Mouse (Mus musculus) left cerebral cortex, postnatal 14 days (tissue): Measurements from ENCODE around the gene Dnah10. TPM values are rescaled to one million over a fixed set of nuclear protein-coding genes. Genes with fewer than 3 reads are reported as not detected.

Source experiments
- DNase-seq, 2 experiments: peaks; one replicate each; pipeline ENCODE4 v3.0.0; 2021 to 2022; ENCODE audit warnings: low spot score in 2 of 2, mixed read lengths in 1 of 2
- intact Hi-C: fragments of 180-260 bp; cut with DNase I; formaldehyde crosslinking; loops from one replicate; pipeline ENCODE4 v1.15.1; 2025
- total RNA-seq, 2 experiments: library from RNA; stranded (reverse); gene quantifications; 2 replicates each; pipeline ENCODE4 v1.2.3; 2021

Gene Dnah10
- total RNA-seq, 2 experiments from 2014 or later, result 0.93 to 1.0 TPM

DNA sequence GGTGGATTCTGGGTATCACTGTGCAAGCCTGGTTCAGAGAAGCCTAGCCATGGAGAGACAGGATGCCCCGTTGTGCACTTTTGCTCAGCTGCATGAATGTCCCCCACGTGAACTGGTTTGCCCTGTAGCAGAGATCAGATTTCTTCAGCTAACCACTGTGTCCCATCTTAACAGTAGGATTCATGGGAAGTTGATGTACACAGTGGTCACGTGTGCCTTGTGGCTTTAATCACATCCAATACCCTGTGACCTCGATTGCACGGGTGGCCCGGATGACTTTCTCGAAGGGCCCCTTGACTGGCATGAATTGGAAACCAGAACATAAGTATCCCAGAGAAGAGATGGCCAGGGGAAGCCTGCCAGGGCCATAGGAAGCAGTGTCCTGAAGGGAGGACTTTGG is 67.2 kb downstream of the Dnah10 start:
- intact Hi-C loops, result no loop called here
- DNase-seq, result no peak

- intact Hi-C loops, result no loop called here
- peak; percentile 48 to 74 for DNase-seq
These were observed 85.0 kb downstream of the Dnah10 start for GRCm38 (mm10) chr5:124809708-124810366.

- DNase-seq, result no peak
- intact Hi-C loops, result no loop called here
These were observed 87.6 kb downstream of the Dnah10 start for GRCm38 (mm10) chr5:124812466-124812865.

GRCm38 (mm10) chr5:124814797-124815196 is 89.9 kb downstream of the Dnah10 start:
- no peak for DNase-seq
- intact Hi-C loops, result no loop called here

- no peak for DNase-seq
- intact Hi-C loops, result no loop called here
These were observed 92.2 kb downstream of the Dnah10 start for GRCm38 (mm10) chr5:124817050-124817449.

DNA sequence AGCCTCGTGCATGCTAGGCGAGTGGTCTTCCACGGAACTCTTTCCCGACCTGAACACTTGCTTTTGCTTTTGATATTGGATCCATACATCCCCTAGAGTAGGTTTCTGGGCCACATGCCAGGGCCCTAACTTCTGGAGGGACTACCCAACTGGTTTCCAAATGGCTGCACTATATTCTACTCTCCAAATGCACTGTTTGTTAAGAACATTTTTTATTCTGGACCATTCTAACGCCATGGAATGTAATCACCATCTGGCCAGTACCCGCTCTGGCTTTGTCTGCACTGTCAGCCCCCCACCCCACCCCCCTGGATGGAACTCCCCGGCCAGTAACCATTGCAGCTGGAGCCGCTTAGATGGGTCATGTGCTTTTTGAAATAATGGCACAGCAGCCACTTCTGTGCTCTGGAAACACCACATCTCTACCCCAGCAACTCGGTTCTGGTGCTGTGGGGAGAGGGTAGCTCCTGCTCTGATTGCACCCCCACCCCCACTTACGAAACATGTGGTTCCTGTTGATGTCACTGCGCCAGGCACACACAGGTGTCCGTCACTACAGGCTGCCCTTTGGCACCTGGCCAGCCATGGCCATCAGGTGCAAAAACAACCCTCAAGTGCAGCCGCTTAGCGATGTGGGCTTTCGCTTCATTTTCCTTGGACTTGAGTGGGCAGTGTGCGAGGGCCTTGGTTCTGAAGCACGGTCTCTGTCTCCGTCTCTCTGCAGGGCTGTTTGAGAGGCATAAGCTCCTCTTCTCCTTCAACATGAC is 97.4 kb downstream of the Dnah10 start:
- intact Hi-C loops, result no loop called here
- no peak for DNase-seq

DNA sequence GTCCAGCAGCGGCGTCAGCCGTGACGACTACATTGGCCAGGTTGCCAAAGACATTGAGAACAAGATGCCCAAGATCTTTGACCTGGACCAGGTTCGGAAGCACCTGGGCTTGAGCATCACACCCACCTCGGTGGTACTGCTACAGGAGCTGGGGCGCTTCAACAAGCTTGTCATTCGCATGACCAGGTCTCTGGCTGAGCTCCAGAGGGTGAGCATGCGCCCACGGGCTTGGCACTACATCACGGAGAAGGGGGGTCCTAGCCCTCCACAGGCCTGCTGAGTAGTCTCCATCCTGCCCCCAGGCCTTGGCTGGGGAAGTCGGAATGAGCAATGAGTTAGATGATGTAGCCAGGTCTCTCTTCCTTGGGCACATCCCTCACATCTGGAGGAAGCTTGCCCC is 105.4 kb downstream of the Dnah10 start:
- DNase-seq, result no peak

DNA sequence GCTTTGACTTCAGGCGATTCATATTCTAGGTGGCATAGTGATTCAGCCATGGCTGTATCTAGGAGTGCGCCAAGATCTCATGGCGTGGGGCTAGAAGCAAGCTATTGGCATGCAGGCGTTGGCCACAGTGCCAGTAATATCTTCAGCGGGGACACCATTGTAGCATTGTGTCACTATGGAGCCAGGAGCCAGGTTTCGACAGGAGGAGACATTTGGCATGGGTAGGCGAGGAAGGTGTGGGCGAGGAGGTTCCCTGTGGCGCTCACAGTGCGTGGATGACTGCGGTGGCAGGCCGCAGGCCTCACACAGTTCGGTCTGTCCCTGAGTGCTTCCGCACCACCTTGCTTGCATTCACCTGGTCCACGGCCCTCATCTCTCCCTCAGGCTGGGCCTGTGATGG is 110.3 kb downstream of the Dnah10 start:
- intact Hi-C loops, result no loop called here
- DNase-seq, result no peak

More for the DNA sequence above, 105.4 kb downstream of the Dnah10 start:
- intact Hi-C loops, result no loop called here

- intact Hi-C loops, result no loop called here
- DNase-seq, result no peak
These were observed 111.2 kb downstream of the Dnah10 start for GRCm38 (mm10) chr5:124836075-124836474.

DNA sequence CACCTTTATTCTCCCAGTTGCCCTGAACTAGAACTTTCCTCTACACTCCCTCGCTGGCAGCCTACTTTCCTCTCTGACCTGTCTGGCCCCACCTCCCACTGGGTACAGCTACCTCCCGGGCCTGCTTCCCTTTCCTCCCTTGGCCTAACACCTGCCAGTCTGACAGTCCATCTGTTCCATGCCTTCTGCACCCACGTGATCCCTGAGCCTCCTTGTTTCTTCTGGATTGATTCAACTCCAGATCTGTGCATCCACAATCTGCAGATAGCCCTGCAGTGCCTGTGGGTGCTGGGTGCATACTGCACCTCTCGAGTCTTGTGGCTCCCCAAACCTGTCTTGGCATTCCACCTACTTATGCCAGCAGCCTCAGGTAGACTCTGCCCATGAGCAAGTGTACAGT is 111.7 kb downstream of the Dnah10 start:
- DNase-seq, result no peak

DNA sequence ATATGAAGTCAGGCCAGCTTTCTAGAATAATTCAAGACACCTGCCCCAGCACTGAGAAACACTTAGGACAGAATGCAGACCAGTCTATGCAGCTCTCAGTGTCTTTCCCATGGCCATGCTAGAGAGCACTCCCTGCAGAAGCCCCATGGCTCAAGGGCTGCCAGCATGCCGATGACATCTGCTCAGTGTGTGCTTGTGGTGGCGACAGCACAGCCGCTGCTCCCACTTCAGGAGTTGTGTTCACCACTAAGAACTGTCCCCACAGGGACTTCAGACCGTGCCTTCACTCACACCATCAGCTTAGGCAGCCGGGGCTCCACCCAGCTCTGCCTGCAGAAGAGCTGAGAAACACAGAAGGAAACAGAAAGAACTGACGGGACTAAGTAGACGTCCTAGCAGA is 115.3 kb downstream of the Dnah10 start:
- DNase-seq, result no peak
- intact Hi-C loops, result no loop called here

More for the DNA sequence above, 111.7 kb downstream of the Dnah10 start:
- intact Hi-C loops, result no loop called here

DNA sequence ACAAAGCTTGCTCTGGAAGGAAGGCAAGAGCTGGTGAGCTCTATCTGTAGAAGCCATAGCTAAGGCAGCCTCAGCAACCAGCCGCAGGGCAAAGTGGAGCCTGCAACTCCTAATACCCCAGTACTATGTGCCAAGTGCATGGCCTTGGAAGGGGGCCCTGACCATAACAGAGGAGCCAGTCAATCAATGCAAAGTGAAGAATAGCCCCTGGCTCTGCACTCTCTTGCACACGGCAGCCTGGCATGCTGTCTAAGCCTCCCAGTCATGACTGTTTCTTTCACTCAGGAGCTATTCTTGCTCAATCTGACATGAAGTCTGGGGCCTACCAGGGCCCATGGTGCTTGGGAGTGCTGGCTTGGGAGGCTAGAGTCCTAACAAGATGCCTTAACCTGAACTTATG is 115.8 kb downstream of the Dnah10 start:
- no peak for DNase-seq
- intact Hi-C loops, result no loop called here

DNA sequence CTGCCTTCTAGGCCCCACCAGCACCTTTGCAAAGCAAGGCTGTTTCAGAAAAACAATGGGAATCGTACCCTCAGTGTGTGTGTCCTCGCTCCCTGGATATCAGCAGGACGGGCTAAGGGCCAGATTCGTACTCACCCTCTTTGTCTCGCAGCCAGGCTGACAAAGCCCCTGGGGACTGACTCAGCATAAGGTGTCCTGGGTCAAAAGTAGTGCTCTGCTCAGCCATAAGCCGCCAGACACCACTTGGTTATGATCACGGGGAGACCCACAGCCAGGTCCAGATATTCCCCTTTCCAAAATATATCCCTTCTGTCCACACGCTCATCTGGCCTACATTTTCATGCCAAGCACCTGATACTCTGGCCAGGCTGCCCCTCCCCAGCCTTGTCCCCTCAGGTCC is 118.5 kb downstream of the Dnah10 start:
- DNase-seq, result no peak
- intact Hi-C loops, result no loop called here

GRCm38 (mm10) chr5:124844929-124845328 is 120.0 kb downstream of the Dnah10 start:
- intact Hi-C loops, result no loop called here
- DNase-seq, result no peak

- intact Hi-C loops, result no loop called here
These were observed 122.1 kb downstream of the Dnah10 start for GRCm38 (mm10) chr5:124847014-124847413.

DNA sequence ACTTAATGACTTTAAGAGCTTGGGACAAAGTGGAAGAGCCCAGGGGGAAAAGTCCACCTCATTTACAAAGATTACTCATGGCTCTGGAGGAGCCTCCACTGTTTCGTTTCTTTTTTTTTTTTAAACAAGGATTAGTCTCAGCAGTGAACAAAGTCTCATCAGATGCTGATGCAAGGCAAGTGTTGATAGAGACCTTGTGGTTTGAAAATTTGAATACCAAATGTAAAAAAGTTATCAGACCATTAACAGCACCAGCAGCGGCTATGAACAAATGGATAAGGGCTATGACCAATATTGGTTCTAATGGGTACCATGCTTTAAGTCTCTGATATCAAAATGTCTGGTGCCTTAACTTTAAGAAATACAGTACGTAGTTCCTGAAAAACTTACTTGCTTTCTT is 124.1 kb downstream of the Dnah10 start:
- no peak for DNase-seq
- intact Hi-C loops, result no loop called here

More at GRCm38 (mm10) chr5:124847014-124847413, 122.1 kb downstream of the Dnah10 start:
- no peak for DNase-seq

DNA sequence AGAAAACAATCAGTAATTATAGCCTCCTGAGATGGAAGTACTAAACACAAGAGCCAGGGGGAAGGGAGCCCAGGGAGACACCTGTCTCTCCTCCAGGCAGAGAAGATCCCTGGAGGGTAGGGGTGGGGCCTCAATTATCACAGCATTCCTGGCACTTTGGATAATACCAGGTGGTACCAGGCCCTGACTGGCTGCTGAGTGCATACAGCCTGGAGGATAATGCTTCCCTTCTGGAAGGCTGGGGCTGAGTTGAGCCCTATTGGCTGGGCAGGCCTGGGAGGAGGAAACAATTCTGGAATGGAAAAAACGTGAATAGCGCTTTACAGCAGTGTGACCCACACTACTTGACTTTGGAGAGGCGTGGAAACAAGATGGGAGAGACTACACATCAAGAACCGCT is 126.7 kb downstream of the Dnah10 start:
- DNase-seq, result no peak
- intact Hi-C loops, result no loop called here

DNA sequence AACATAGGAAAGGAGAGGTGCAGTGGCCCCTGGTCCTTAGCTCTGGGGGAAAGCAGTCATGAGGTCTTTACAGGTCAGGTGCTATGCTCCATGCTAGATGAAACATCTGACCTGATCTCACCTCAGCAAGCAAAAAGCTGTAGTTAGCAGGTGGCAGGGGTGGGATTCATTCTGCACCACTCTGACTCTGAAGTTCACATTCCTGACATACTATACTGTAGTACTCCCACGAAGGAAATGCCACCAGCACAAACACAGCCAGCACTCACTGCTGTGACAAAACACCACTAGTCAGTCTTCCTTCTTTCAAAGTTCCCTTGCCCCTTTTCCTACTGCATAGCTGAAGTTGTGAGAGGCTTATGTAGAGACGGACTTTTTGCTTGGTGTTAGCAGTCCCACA is 127.4 kb downstream of the Dnah10 start:
- intact Hi-C loops, result no loop called here

DNA sequence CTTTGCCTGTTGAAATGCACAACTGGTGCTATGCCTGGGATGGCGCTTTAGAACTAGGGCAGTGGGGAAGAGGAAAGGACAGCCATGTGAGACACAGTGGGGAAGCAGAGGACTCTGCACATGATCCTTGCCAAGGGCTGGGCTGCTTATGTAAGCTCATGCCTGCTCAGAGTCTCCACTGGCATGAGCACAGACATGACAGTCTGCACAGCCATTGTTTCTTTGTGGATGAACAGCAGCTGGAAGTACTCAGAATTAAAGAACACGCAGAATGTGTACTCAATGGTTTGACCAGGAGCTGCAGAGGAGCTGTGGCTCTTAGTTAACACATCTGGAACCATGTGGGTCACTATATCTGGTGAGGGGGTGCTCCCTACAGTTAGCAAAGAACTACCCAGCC is 128.2 kb downstream of the Dnah10 start:
- intact Hi-C loops, result no loop called here
- peak in 1 of 2 experiments; percentile 70 for DNase-seq

More for the DNA sequence above, 127.4 kb downstream of the Dnah10 start:
- DNase-seq, result no peak

GRCm38 (mm10) chr5:124854202-124854601 is 129.3 kb downstream of the Dnah10 start:
- intact Hi-C loops, result no loop called here
- DNase-seq, result no peak

GRCm38 (mm10) chr5:124860013-124860412 is 135.1 kb downstream of the Dnah10 start:
- intact Hi-C loops, result no loop called here
- peak; percentile 35 to 36 for DNase-seq
